Mouse (Mus musculus): ENCODE measurements around the gene Rasa2.

Rasa2 gene

GRCm38 (mm10) chr9:96627557-96628085, 3.8 kb downstream of the Rasa2 start:
- TF ChIP-seq GATA4 (IDR thresholded peaks at IDR 0.05; ENCODE audit: insufficient replicate concordance, low read length) = no peak

- TF ChIP-seq GATA4 (IDR thresholded peaks at IDR 0.05; ENCODE audit: insufficient replicate concordance, low read length) = no peak
Observed at GRCm38 (mm10) chr9:96627042-96627441, 4.4 kb downstream of the Rasa2 start.

DNA sequence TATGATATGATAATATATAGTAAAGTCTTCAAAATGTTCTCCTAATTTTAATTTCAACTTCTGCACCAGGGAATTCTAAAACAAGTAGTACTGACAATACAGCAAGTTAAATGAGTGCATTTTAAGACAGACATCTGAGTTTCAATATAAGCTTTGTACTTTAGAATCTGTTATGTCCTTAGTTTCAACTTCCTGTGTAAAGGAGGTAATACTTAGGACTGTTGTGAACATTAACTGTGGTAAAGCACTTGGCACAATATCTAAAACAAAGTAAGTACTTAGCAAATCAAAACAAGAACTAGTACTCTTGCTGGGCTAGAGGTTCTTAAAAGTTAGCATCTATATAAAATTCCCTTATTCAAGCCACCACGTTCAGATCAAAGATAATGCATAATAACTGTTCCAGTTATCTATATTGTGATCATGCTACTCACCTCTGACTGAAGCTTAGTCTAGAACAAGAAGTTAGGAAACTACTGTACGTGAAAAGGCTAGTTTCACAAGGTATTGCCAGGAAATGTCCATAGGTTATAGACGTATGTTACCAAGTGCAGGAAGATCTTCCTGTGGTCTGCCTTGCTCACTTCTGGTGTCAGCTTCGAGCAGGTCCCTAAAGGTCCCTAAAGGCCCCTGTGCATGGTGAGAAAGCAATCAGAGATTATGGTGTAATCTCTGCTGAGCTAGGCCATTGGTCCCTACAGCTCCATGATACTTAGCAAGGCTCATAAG, 12.8 kb downstream of the Rasa2 start:
- no peak for TF ChIP-seq GATA4 (IDR thresholded peaks at IDR 0.05; ENCODE audit: insufficient replicate concordance, low read length)

- TF ChIP-seq GATA4 (IDR thresholded peaks at IDR 0.05; ENCODE audit: insufficient replicate concordance, low read length) = no peak
Observed at GRCm38 (mm10) chr9:96612297-96612696, 19.1 kb downstream of the Rasa2 start.

DNA sequence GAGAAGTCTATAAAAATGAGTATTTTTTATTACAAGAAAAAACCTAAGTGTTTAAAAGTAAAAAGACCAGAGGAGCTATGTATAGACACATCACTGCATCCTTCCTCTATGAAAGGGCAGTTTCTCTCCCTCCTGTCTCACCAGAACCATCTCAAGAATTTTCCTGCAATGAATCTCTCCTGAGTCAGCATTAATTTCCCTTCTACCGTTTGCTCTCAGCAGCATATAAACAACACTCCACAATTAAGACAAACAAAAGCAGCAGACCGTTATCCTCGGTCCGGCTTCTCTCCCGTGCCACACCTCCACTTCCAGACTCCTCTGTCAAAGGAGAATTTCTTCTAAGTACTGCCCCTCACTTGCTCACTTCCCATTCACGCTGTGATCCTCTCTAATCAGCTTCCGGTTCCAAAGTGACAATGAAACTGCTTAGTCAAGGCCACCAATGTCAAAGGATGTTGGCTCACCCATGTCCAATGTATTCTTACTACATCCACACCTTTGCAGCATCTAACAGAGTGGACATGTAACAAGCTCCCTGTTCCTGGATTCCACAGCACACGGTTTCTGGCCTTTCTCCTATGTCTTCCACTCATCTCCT, 19.6 kb downstream of the Rasa2 start:
- TF ChIP-seq GATA4 (IDR thresholded peaks at IDR 0.05; ENCODE audit: insufficient replicate concordance, low read length) = no peak

DNA sequence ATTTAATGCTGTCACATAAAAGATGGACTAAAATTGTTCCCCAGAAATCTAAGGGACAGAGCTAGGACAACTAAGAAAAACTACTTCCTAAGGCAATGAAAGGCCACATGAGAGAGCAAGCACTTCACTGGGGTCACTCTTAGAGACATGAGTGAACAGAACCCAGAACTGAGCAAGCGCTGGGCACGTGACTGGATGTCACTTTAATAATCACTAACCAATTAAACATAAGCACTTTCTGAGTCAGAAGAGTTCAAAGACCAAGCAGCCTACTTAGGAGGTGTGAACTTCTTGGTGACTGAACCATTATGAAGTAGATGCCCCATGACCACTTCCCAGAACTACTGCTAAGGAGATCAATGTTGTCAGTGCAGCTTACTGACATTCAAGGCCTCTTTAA, 20.6 kb downstream of the Rasa2 start:
- TF ChIP-seq GATA4 (IDR thresholded peaks at IDR 0.05; ENCODE audit: insufficient replicate concordance, low read length) = no peak

- no peak for TF ChIP-seq GATA4 (IDR thresholded peaks at IDR 0.05; ENCODE audit: insufficient replicate concordance, low read length)
Observed at GRCm38 (mm10) chr9:96603416-96603815, 28.0 kb downstream of the Rasa2 start.

- no peak for TF ChIP-seq GATA4 (IDR thresholded peaks at IDR 0.05; ENCODE audit: insufficient replicate concordance, low read length)
Observed at GRCm38 (mm10) chr9:96597899-96598298, 33.5 kb downstream of the Rasa2 start.

- no peak for TF ChIP-seq GATA4 (IDR thresholded peaks at IDR 0.05; ENCODE audit: insufficient replicate concordance, low read length)
Observed at GRCm38 (mm10) chr9:96592670-96593600, 38.5 kb downstream of the Rasa2 start.

DNA sequence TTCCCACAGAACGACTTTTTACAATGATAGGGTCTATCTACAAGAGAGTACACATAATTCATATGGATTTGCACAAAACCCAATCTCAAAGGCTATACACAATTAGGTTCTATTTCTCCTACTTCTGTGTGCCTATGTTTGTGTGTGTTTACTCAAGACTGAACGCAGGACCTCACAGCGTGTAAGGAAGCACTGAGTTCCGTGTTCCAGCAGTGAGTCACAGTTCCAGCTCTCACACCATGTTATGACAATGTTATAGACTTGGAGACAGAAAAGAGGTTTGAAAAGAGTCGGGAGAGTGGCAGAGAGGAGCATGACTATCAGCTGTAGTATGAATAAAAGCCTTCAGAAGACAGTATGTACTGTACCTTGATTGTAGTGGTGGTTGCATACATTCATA, 42.1 kb downstream of the Rasa2 start:
- no peak for TF ChIP-seq GATA4 (IDR thresholded peaks at IDR 0.05; ENCODE audit: insufficient replicate concordance, low read length)

DNA sequence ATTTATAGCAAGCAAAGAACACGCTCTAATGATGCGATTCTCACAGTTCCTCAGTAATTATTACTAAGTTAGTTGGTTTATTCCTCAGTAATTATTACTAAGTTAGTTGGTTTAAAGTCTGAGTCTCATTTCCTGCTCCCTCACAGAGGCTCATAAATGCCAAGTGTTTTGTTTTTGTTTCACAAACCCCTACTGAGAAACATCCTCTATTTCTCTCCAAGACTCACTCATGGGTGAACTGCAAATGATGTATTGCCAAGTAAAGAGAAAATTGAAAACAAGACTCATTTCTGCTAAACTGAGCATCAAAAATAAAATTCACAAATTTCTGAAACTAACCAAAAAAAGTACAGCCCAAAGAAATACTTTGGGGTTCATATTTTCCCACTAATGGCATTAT, 47.9 kb downstream of the Rasa2 start:
- TF ChIP-seq GATA4 (IDR thresholded peaks at IDR 0.05; ENCODE audit: insufficient replicate concordance, low read length) = no peak

GRCm38 (mm10) chr9:96583076-96583475, 48.3 kb downstream of the Rasa2 start:
- no peak for TF ChIP-seq GATA4 (IDR thresholded peaks at IDR 0.05; ENCODE audit: insufficient replicate concordance, low read length)

DNA sequence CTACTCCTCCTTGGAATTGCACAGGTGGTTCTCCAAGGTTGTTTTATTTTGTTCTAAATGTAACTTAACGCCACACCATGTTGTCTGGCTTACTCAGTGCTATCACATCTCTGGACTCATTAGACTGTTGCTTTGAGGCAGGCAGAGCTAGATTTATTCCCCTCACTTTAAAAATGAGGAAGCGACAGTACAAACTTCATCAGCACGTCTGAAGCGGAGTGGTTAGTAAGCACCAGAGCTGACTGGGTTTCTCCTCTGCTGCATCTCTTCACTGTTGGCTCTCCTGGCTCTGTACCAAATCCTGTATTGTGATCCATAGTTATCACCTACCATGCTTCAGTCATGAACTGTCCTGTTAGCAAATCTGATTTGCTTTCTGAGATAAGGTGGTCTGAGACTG, 53.2 kb downstream of the Rasa2 start:
- no peak for TF ChIP-seq GATA4 (IDR thresholded peaks at IDR 0.05; ENCODE audit: insufficient replicate concordance, low read length)

DNA sequence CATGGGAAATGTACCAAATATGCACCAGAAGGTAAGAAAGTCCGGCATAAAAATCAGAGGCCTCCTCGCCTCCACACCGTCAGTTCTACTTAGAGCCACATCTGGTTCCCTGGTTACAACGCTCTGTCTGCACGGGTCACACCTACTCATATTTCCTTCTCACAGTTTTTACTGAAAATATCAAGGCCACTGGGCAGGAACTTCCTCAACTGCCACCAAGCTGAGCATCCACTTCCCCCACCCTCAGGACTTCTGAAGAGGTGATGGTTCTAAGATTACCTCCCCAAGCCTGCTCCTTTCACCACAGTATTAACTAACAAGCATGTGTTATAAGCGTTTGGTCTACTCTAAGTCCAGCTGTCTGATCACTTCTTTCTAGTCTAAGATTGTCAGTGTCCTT, 53.7 kb downstream of the Rasa2 start:
- no peak for TF ChIP-seq GATA4 (IDR thresholded peaks at IDR 0.05; ENCODE audit: insufficient replicate concordance, low read length)

DNA sequence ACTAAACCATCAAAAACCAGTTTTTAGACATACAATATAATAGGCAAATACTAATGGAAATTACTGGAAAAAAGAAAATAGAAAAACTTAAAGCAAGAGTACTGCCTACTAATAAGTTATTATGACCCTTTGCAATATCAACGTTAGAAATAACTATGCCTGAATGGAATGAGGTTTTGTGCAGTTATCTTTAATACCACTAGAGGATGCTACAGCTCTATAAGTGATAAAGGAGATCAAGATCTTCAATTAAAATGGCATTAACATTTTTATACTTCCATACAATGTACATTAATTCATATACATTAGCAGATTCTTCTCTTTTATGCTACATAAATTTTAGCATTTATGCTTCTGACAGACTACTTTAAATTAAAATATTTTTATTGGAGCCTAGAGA, 58.2 kb downstream of the Rasa2 start:
- TF ChIP-seq GATA4 (IDR thresholded peaks at IDR 0.05; ENCODE audit: insufficient replicate concordance, low read length) = no peak

DNA sequence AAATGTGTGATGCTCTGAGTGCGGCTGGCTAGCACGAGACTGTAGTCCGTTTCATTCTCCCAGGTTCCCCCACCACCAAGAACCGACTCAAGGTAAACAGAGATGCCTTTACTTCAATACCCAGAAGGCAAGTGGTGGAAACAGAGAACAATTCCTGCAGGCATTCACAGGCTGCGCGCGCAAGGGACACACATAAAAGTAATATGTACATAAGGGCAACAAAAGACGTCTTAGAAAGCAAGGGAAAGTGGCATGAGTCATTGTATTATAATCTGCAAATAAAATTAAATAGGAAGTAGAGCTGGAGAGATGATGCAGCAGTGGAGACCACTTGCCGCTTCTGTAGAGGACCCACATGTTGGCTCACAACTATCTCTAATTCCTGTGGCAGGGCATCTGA, 58.7 kb downstream of the Rasa2 start:
- no peak for TF ChIP-seq GATA4 (IDR thresholded peaks at IDR 0.05; ENCODE audit: insufficient replicate concordance, low read length)
